Mouse (Mus musculus) forebrain, postnatal 0 days (tissue): ENCODE results near the gene Lsm4. TPM values are rescaled to one million over a fixed set of nuclear protein-coding genes. Genes with fewer than 3 reads are reported as not detected.

Experiments
- ATAC-seq: fragments of 200-750 bp; cut with Nextera tagmentation; 2 replicates; pipeline ENCODE4 v1.8.0; 2017; ENCODE audit warnings: mild to moderate bottlenecking, moderate library complexity
- DNase-seq: peaks from one replicate; pipeline ENCODE4 v3.0.0-alpha.2; 2015
- H3K27ac ChIP-seq: fragments of 300-500 bp; sonication (generic); 2 replicates; pipeline ENCODE4 v1.5.1; 2014; ENCODE audit warnings: low read depth, mild to moderate bottlenecking, antibody characterized with exemption, low read length, moderate library complexity, mixed read lengths
- H3K27me3 ChIP-seq: fragments of 300-500 bp; sonication (generic); 2 replicates; pipeline ENCODE4 v1.6.1; 2014; ENCODE audit warnings: mild to moderate bottlenecking, low read length, mixed read lengths; ENCODE audit not compliant: insufficient read depth
- H3K36me3 ChIP-seq: fragments of 300-500 bp; sonication (generic); 2 replicates; pipeline ENCODE4 v1.6.1; 2014; ENCODE audit warnings: mild to moderate bottlenecking, moderate library complexity; ENCODE audit not compliant: insufficient read depth
- H3K4me1 ChIP-seq: fragments of 300-500 bp; sonication (generic); 2 replicates; pipeline ENCODE4 v1.6.1; 2014; ENCODE audit warnings: antibody characterized with exemption; ENCODE audit not compliant: insufficient read depth
- H3K4me2 ChIP-seq: fragments of 300-500 bp; sonication (generic); 2 replicates; pipeline ENCODE4 v1.6.1; 2014; ENCODE audit warnings: low read depth, mild to moderate bottlenecking, moderate library complexity
- H3K4me3 ChIP-seq: fragments of 300-500 bp; sonication (generic); 2 replicates; pipeline ENCODE4 v1.5.1; 2014; ENCODE audit warnings: low read depth, low read length, mixed read lengths
- H3K9ac ChIP-seq: fragments of 300-500 bp; sonication (generic); 2 replicates; pipeline ENCODE4 v1.6.1; 2014; ENCODE audit warnings: mild to moderate bottlenecking
- H3K9me3 ChIP-seq: fragments of 300-500 bp; sonication (generic); 2 replicates; pipeline ENCODE4 v1.6.1; 2016; ENCODE audit warnings: low read length
- CTCF ChIP-seq: sonication (generic); IDR thresholded peaks from 2 replicates; pipeline ENCODE4 v1.5.1; 2016; ENCODE audit warnings: antibody characterized with exemption, control low read depth, low read depth
- WGBS: fragments of 180-500 bp; shearing (Covaris S2); extraction: QIAGEN DNeasy Blood & Tissue Kit; methylation state at CpG from one replicate; pipeline ENCODE4 v1.1.7; 2014; 5-methylcytosine and 5-hydroxymethylcytosine counted together
- polyA plus RNA-seq: library from polyadenylated mRNA; unstranded; fragments of >200 nt; fragmentation: Nextera tagmentation; extraction: Ambion mirVana; gene quantifications from 2 replicates; pipeline ENCODE4 v1.2.1, GENCODE M21; 2015
- total RNA-seq: library from RNA; depleted of rRNA; stranded (reverse); fragments of >200 nt; gene quantifications from 2 replicates; pipeline ENCODE4 v1.2.3, GENCODE M21; 2014

Lsm4 gene
- total and polyA plus RNA-seq, 2 experiments from 2014 or later: 140 to 177 TPM

GRCm38 (mm10) chr8:70675336-70675735 lies 2.3 kb downstream of the Lsm4 start:
- Histone ChIP-seq H3K36me3 (peaks cover 24% of the 10 kb centered on the region), H3K27ac (no peak overlapping the region), H3K4me2 (no peak overlapping the region), H3K4me1 (peaks cover 14% of the 10 kb centered on the region), H3K27me3 (no peaks in the 10 kb centered on the region), H3K9ac (no peak overlapping the region), H3K9me3 (no peaks in the 10 kb centered on the region), H3K4me3 (no peak overlapping the region)
- TF ChIP-seq CTCF: no peak
- no peak for DNase-seq
- ATAC-seq: no peak
- 89% methylated on average over 1 of the region's 1 CpGs for WGBS

GRCm38 (mm10) chr8:70677451-70678080 lies 4.5 kb downstream of the Lsm4 start:
- H3K4me3 ChIP-seq: no peak overlapping the region
- H3K9me3 ChIP-seq: no peaks in the 10 kb centered on the region
- peaks cover 24% of the 10 kb centered on the region for H3K36me3 ChIP-seq
- no peak for TF ChIP-seq CTCF
- no peak overlapping the region for H3K27ac ChIP-seq
- ATAC-seq (no peak), DNase-seq (no peak)
- 93% methylated on average over 15 of the region's 15 CpGs for WGBS
- peaks cover 9% of the 10 kb centered on the region for H3K4me1 ChIP-seq
- H3K27me3 ChIP-seq: no peaks in the 10 kb centered on the region
- H3K9ac ChIP-seq: no peak overlapping the region
- no peak overlapping the region for H3K4me2 ChIP-seq

GRCm38 (mm10) chr8:70678679-70679078 lies 5.6 kb downstream of the Lsm4 start:
- TF ChIP-seq CTCF: no peak
- Histone ChIP-seq H3K9me3 (no peaks in the 10 kb centered on the region), H3K9ac (no peak overlapping the region), H3K27me3 (no peaks in the 10 kb centered on the region), H3K4me2 (no peak overlapping the region), H3K27ac (no peak overlapping the region), H3K36me3 (peaks cover 24% of the 10 kb centered on the region), H3K4me3 (no peak overlapping the region), H3K4me1 (peaks cover 6% of the 10 kb centered on the region)
- no peak for DNase-seq
- no peak for ATAC-seq

GRCm38 (mm10) chr8:70679404-70679803 lies 6.4 kb downstream of the Lsm4 start:
- ATAC-seq: no peak
- no peaks in the 10 kb centered on the region for H3K27me3 ChIP-seq
- WGBS: 93% methylated on average over 4 of the region's 4 CpGs

GRCm38 (mm10) chr8:70680039-70680438 lies 7.0 kb downstream of the Lsm4 start:
- H3K4me1 ChIP-seq: no peaks in the 10 kb centered on the region
- no peak overlapping the region for H3K4me2 ChIP-seq
- no peak for ATAC-seq
- no peak for DNase-seq
- H3K9me3 ChIP-seq: no peaks in the 10 kb centered on the region
- no peak for TF ChIP-seq CTCF
- H3K9ac ChIP-seq: no peak overlapping the region
- no peak overlapping the region for H3K27ac ChIP-seq
- H3K4me3 ChIP-seq: no peak overlapping the region
- no peaks in the 10 kb centered on the region for H3K27me3 ChIP-seq
- 84% methylated on average over 3 of the region's 3 CpGs for WGBS
- peaks cover 24% of the 10 kb centered on the region for H3K36me3 ChIP-seq

More at GRCm38 (mm10) chr8:70679404-70679803, 6.4 kb downstream of the Lsm4 start:
- H3K9me3 ChIP-seq: no peaks in the 10 kb centered on the region
- peaks cover 24% of the 10 kb centered on the region for H3K36me3 ChIP-seq
- H3K4me3 ChIP-seq: no peak overlapping the region
- TF ChIP-seq CTCF: no peak
- H3K4me1 ChIP-seq: no peaks in the 10 kb centered on the region; the same call in 1 of the 2 replicates
- H3K4me2 ChIP-seq: no peak overlapping the region
- no peak for DNase-seq
- no peak overlapping the region for H3K9ac ChIP-seq
- H3K27ac ChIP-seq: no peak overlapping the region

GRCm38 (mm10) chr8:70681410-70681809 lies 8.4 kb downstream of the Lsm4 start:
- TF ChIP-seq CTCF: no peak
- H3K27me3 ChIP-seq: no peaks in the 10 kb centered on the region
- no peaks in the 10 kb centered on the region for H3K4me1 ChIP-seq
- ATAC-seq (no peak), DNase-seq (no peak)
- no peak overlapping the region for H3K4me2 ChIP-seq
- no peak overlapping the region for H3K4me3 ChIP-seq
- H3K9me3 ChIP-seq: no peaks in the 10 kb centered on the region
- H3K27ac ChIP-seq: no peak overlapping the region
- H3K9ac ChIP-seq: no peak overlapping the region
- 75% methylated on average over 3 of the region's 3 CpGs for WGBS
- H3K36me3 ChIP-seq: peaks cover 24% of the 10 kb centered on the region

- Histone ChIP-seq H3K27ac (no peak overlapping the region), H3K4me1 (no peaks in the 10 kb centered on the region), H3K4me3 (no peak overlapping the region), H3K27me3 (no peaks in the 10 kb centered on the region), H3K9ac (no peak overlapping the region), H3K36me3 (peaks cover 24% of the 10 kb centered on the region), H3K4me2 (no peak overlapping the region), H3K9me3 (no peaks in the 10 kb centered on the region)
- TF ChIP-seq CTCF: no peak
- no peak for ATAC-seq
- WGBS: 9% methylated on average over 19 of the region's 19 CpGs
- DNase-seq: no peak
Measured at GRCm38 (mm10) chr8:70682193-70682592, 9.1 kb downstream of the Lsm4 start.
